Mouse (Mus musculus): ENCODE results near the gene Cmip. TPM values are rescaled to one million over a fixed set of nuclear protein-coding genes. Genes with fewer than 3 reads are reported as not detected.

The Cmip gene
- total RNA-seq, 2 experiments from 2014 or later = 278 to 289 TPM

DNA sequence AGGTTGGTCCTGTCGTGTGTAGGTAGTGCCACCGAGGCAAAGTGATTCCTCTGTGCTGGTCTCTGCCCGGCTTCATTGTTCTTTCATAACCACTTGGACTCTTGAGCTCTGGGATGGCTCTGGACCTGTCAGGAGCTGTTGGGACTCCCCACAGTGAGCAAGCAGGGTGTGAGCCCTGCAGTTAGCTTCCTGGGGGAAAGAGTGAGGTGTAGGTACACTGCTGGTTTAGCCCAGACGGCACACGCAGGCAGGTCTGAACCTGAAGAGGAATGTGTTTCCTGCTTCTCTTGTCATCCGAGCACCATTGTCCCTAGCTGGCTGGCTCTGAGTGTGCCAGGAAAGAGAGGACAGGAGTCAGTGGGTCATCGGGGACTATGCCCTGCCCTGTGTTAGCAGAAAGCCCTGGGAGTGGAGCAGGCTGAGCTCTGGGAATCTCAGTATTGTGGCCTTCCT lies 70.5 kb downstream of the Cmip start:
- DNase-seq = no peak

DNA sequence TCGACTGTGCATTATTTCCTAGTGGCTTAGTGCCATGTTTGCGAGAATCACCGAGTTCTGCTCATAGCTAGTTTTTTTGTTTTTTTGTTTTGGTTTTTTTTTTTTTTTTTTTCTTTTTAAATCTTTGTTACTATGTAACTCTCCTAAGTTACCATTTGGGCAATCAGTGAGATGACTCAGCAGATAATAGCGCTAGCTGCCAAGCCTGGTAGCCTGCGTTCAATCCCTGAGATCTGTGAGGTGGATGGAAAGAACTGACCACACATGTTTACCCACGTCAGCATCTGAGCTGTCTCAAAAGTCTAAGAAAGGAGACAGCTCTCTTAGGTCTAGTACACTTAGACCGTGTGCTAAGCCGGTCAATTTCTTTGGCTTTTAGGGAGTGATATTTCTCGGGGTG lies 71.9 kb downstream of the Cmip start:
- no peak for DNase-seq

DNA sequence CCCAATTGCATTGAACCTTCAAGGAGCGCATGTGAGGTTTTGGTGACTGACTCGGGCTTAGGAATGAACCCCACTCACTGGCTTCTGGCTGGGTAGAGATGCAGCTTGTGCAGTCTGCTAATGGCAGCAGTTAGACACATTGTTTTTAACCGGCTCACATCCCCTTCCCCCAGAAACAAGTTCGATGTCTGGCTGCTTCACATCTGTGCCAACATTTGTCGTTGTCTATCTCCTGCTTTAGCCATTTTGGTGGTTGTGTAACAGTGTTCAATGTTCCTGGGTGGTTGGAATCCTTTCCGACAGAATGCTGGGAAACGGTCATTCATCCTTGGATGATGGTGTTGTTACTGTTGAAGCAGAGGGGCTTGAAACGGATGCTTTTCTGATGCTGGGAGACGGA lies 72.3 kb downstream of the Cmip start:
- DNase-seq = no peak

DNA sequence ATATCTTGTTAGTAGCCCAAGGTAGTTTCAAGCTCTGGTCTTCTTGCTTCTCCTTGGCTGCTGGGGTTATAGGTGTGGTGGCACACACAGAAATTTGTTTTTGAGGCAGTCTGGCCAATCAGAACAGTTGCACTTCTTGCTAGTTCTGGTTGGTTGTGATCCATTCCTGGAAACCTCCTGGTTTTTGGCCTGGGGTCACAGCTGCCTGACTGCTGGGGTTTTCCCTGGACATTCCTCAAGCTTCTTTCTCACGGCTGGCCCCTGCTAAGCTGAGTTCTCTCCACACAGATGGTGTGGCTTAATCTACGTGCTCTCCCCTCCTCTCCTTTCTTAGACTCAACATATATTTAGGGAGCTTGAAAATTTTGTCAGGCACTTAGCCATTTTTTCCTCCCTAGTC lies 73.0 kb downstream of the Cmip start:
- DNase-seq = no peak

DNA sequence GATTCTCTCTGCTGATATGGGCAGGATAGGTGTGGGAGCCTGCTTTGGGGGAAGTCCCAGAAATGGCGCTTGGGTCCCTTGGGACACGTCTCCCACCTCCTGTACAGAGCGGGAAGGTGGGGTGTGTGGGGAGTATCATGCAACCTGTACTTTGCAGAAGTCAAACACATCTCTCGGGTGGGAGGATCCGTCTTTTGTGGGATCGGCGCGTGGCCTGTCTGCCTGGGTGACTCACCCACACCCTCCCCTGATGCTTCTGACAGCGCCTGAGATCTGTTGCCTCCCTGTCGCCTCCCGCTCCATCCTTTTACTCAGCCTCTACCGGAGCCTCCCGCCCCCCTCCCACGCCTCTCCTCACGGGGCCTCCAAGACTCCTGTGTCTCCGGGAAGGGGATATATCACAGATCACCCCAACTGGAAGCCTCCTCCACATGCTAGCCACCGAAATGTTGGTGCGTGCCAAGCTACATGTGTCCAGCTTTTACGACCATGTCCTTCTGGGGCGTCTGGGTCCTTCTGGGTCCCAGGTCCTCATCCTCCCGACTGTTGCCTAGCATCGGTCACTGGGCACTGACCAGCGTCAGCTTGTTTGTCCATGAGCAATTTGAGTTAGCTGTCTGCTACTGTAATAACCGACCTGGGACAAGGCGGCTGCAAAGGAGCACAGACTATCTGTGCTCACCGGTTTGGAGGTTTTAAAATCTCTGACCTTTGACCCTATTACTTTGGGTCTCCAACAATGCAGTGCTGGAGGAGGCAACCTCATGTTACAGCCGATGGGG lies 75.6 kb downstream of the Cmip start:
- DNase-seq = no peak

DNA sequence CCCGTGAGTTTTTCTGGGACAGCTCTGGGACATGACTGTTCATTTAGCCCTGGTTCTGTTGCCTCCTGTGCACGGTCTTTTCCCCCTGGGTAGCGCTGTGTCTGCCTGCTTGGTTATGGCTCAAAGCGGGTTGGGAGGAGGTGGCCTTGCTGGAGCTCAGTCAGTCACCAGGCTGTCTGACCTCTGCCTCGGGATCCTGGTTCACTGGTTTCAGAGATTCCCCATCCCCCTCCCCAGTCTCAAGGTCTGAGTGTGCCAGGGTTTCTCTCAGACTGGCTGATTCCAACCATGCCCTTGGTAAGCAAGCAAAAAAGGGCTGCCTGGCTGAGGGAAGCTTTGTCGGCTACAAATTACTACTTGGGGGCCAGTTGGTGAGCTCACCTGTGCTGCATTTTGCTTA lies 76.8 kb downstream of the Cmip start:
- DNase-seq = no peak

DNA sequence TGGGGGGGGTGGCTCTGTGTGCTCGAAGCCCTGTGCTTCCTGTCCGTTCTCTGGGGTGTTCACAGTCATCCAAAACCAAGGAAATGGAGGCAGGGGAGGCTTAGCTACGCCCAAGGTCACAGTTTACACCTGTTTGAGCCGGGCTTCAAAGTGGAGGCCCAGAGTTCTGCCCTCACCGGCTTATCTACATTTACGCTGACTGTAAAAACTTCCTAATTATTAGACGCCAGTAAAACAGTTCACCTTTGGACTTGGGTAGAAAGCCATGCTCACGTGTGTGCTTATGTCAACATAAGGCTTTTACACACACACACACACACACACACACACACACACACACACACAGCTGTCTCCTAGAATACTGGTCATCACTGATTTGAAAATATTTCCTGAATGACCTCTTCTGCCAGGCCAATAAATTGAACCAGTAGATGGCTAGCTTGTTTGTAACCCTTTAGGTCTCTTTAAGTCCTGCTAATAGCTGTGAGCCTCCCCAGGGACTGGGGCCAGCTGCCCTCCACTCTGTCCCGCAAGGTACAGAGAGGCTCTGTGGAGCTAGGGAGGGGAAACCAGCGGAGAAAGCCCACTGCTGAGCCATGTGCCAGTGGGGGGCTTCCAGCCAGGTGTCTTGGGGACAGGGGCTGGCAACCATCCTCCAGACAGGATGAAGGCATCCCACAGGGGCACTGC lies 77.3 kb downstream of the Cmip start:
- DNase-seq = no peak

DNA sequence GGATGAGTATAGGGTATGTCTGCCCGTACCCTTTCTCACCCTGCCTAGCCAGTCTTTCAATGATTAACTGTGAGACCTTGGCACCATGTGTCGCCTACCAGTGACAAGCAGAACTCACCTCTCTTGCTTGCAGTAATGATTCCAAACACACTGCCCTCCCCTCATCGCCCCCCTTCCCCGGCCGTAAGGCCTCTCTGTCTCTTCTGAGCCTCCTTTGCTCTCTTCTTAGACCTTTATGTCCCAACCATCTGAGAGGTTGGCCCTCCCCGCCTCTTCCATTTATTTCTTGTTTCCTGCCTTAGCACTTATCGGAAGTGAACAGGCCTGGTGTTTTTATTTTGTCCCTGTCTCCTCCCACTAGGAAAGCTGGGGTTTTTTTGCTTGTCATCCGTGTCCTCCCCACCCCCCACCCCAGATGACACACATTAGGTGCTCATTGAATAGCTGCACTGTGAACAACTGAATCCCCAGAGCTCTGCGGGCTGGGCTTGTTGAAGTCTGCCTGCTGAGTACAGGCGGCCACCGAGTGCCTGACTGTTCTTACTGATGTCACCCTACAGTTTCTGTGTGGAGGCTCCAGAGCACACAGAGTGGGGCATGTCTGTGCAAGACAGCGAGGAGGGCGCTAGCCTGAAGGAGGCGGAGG lies 78.0 kb downstream of the Cmip start:
- DNase-seq = no peak

DNA sequence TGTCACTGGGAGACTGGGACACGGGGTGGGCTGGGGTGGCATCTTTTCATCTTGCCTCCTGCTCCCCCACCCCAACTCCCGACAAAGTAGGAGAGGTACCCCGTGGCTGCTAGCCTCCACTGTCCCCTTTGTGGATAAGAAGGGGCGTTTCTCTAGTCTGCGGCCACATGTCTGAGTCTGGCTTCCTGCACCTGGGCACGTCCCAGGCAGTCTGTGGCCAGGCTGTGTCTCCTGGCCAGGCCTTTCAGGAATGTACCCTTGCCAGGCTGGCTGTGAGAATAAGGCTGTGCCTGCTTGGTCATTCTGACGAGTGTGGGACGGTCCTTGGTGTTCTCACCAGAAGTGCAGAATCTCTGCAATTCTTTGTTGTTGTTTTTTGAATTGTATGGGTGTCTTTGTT lies 78.6 kb downstream of the Cmip start:
- no peak for DNase-seq

DNA sequence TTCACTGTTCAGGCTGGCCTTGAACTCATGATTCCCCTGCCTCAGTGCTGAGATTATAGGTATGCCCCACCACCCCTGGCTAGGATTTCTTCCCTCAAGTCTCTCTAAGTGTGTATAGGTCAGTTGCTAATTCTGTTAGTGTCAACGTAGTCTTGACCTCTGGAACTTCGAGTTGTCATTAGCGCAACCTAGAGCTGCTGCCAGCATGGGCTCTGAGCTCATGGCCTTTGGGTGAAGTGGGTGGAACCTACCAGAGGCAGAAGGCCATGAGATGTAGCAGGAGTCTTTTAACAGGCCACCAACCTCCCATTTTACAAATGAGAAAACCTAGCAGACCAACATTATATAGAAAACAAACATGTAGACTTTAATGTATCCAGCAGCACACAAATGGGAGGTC lies 80.3 kb downstream of the Cmip start:
- no peak for DNase-seq

DNA sequence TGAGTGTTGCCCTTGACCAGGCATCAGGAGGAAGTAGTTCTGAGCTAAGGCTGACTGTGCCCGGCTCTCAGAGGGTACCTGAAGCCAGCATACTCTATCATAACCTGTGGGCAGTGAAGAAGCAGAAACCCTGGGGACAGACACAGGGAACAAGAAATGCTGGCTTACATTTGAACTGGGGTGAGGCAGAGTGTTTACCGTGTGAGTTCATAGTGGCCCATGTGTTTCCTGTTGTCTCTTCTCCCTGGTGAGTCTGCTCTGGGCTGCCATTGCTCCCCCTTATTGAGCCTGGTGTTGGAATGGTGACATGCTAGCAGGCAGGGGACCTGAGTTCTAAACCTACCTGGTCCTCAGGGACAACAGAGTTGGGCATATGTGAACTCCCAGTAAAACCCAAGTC lies 81.8 kb downstream of the Cmip start:
- no peak for DNase-seq

DNA sequence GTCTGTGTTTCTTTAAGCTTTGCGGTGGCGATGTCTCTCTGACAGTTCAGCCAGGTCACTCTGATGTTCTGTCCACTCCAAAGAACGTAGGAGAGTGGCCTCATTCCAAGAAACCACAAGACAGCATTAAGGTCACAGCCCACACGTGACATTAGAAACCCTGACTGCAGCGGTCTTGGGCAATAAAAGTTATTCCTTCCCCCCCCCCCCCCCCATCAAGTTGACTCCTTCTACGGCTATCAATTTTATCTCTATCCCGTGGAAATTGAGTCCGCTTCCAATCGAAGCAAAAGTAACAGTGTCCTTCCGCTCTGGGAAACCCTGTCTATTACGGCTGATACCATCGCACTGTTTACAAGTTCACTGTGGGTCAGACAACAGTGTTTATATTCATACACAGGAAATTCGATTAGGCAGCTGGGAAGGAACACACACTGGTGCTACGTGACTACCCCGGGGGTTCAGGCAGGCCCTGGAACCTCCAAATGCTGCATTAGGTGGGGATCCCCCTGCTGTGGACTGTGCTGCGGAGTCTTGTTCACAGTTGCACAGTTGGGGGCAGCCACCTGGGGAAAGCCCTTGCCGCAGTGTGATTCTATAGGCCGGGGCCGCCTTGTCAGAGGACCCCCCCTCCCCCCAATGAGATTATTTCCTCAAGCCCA lies 82.6 kb downstream of the Cmip start:
- DNase-seq = no peak

DNA sequence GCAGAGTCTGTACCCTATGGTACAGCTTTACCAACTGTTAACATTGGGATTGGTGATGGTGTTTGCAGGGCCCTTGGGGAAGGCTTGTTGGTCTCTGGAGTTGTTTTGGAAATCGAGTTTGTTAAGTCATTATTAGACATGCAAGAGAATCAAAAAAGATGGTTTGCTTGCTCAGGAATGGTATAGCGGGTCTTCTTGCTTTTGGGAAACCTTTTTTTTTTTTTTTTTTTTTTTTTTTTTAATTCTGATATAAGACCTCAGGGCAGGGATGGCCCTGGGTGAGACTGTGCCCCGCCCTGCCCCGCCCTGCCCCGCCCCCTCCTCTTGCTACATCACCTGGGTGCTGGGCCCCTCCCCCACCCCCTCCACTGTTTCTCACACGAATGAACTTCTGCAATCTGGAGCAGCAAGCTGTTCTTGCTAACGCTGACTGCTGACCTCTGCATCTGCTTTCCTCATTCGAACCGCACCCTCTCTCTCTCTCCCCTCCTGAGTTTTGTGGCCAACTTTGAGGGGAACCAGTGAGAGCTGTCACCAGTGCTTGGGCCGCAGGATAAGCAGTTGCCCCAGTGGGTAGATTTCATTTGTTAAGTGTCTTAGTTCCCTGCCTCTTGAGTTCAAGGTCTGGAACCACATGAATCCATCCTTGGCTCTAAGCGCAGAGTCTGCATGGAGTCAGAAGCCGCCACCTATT lies 83.2 kb downstream of the Cmip start:
- no peak for DNase-seq

DNA sequence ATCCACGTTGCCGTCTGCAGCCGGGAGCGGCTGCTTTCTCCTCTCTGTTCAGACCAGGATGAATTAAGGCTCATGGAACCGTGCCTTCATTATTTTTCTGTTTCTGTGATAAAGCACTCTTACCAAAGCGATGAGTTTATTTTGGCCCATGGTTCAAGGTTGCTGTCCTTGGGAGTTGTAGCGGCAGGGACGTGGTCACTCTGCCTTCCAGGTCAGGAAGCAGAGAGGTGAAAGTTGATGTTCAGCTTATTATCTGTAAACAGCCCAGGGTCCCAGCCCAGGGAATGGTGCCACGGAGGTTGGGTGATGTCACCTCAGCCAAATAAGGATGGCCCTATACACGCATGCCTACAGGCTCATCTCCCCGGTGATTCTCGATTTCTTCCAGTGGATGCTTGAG lies 83.9 kb downstream of the Cmip start:
- no peak for DNase-seq

DNA sequence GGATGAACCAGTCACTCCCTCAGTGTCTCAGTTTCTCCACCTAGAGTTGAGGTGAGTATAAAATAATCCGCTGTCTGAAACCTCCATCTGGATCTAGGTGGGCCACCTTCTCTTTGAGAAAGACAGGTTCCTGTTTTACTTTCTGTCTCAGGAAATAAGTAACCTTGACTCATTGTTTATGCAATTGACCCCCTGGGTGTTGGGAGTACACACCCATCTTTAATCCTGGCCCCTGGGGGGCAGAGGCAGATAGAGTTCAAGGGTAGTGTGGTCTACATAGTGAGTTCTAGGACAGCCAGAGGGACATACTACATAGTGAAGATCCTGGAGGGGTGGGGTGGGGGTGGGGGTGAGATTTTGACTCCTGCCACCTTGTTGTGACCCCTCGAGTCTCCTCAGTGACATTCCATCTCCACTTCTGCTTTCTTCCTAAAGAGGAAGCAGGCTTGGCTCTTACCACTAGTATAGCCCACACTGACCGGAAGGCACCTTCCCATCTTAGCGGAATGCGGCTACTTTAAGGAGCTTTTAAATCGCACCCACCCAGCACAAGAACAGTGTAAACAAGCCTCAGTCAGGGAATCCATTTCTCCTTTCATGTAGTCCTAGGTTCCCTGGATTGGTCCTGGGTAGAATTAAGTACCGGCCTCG lies 86.0 kb downstream of the Cmip start:
- no peak for DNase-seq

DNA sequence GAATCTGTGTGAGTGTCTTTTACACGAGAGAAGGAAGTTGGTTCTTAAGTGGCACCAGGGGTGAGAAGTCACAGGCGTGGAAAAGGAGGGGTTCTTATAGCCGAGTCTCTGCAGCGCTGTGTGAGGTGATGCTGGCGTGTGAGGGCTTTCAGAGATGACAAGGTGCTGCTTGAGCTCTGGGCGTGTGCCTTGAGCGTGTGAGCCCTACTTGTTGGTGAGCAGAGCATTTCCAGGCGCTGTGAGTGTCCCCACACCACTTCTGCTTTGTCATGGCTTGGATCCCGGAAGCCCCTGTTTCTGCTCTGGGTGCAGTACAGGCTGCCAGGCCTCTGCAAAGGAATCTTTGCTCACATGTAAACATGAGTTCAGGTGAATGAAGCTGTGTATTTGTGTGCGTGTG lies 86.6 kb downstream of the Cmip start:
- DNase-seq = no peak

DNA sequence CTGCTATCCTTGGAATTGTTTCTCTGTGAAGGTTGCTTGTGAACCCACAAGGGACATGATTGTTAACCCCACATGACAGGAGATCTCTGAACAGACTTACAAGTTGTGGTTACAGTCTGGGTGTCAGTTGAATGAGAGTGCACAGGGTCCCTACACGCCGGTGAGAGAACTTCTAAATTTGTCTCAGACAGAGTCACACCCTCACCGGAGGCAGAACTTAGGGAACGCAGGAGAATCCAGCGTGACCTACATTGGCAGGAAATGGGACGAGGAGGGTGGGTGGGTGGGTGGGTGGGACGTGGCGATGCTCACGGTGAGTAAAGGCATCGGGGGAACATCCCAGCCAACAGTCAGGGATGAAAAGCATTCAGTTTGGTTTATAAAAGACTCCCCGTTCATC lies 88.0 kb downstream of the Cmip start:
- DNase-seq = no peak

DNA sequence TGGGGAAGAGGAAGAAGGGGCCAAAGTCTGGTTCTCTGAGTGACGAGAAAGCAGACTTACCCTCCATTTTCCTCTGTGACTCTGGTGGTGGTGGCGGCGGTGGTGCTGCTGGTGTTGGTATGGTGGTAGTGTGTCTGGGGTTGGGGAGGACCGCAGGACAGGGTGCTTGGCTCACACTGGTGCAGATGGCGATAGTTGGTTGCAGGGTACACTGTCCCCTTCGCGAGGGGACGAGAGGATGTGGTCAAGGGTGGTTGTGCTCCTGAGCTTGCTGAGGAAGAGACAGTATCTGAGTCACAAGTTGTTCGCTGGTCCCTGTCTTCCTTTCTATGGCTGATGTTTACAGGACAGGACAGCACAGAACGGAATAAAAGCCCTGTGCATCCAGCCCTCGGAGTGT lies 88.5 kb downstream of the Cmip start:
- no peak for DNase-seq

DNA sequence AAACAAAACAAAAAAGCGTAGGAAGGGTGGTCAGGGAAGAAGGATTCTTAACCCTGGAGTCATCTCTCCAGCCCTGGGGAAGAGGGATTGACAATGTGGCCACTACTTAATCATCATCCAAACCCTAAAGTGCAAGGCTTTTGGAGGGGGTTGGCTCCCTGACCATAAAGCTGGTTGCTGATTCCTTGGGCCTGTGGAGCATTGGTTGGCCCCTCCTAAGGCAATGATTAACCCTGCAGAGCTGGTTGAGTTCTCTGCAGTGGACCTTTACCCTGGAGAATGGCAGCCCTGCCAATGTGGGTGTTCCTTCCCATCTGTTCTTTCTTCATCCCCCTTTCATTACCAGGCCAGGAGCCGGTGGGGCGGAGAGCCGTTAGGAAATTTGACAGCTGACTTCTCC lies 90.7 kb downstream of the Cmip start:
- no peak for DNase-seq

DNA sequence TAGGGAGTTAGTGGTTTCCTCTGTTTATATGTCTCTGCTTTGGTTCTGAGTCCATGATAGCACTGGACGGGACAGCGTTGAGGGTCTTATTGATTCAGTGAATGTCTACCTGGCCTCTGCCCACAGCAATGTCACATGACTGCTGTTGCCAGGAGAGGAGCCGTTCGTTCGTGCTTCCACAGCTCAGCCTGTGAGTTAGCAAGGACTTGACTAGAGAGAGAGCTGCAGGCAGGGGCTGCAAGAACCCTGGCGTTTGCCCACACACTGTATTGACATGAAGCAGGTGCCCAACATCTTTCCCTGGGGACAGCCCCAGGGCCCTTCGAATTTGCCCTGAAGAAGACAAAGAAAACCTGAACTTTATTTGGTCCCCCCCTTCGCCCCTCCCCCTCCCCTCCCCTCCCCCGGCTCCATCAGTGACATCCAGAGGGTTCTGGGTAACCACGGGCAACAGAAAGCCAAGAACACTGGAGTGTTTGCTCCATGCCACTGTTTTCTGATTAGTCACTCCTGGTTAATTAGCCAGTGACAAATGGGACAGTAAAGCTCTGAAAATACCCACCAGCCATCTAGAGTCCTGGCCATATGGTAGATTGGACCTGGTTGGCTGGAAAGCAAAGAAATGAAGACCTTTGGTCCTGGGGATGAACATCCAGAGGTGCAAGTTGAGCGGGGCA lies 92.0 kb downstream of the Cmip start:
- no peak for DNase-seq

DNA sequence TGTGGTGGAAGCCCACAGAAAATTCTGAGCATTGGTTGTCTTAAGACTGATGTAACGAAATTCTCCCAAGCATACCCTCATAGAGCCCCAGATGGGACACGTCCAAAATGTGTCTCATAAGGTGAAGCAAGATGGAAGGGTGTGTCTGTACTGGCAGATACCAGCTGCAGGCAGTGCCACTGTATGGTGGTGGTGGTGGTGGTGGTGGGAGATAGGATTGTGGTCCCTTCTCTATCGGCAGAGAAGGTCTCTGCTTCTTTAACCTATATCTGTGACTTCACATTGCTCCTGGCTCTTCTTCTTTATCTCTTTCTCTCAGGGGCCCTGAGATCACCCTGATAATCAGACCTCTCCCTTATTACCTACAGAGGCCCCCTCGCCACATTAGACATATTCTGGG lies 92.7 kb downstream of the Cmip start:
- DNase-seq = no peak

DNA sequence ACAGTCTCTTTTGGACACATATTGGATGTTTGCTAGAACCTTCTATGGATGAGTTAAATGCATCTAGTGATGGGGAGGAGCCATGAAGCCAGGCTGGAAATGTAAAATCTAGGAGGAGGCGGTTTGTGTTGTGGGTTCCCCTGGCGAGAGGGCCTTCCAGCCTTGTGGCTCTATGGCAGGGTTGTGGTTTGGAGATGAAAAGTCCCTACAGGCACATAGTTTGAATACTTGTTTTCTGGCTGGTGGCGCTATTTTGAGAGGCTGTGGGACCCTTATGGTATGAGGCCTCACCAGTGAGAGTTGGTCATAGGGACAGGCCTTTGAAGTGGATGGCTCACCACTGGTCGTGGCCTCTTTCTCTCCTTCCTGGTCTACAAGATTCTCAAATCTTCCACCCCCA lies 95.2 kb downstream of the Cmip start:
- no peak for DNase-seq
